Mouse (Mus musculus): ENCODE data around the gene Wnt16. TPM values are rescaled to one million over a fixed set of nuclear protein-coding genes. Genes with fewer than 3 reads are reported as not detected.
"Not testable (repeated sequence)": the region's sequence is repeated elsewhere in the genome, so short reads cannot be mapped to it uniquely, and the experiment has no call there.

Gene Wnt16
- total RNA-seq (2021): 1 to 10 TPM in 1 of 2 experiments, under 1 TPM in 1; 0.89 to 1.4 TPM
- long read RNA-seq, experiment 1: 0 reads
- long read RNA-seq, experiment 2: 0 reads

GRCm38 (mm10) chr6:22288004-22288736 is at the start of gene Wnt16:
Gene Wnt16, plus strand, starts transcription at chr6:22288227.
- DNase-seq (ENCODE audit: low spot score in 2 of 2): peak; percentile 21 to 36
- intact Hi-C loops (cut with DNase I): no loop called here

- intact Hi-C loops (cut with DNase I): no loop called here
- no peak for DNase-seq (ENCODE audit: low spot score in 2 of 2)
Observed at GRCm38 (mm10) chr6:22243321-22243720, 44.7 kb upstream of the Wnt16 start.

GRCm38 (mm10) chr6:22246696-22247095 is 41.3 kb upstream of the Wnt16 start:
- no peak for DNase-seq (ENCODE audit: low spot score in 2 of 2)
- intact Hi-C loops (cut with DNase I): no loop called here

GRCm38 (mm10) chr6:22258784-22259183 is 29.2 kb upstream of the Wnt16 start:
- intact Hi-C loops (cut with DNase I): no loop called here
- DNase-seq (ENCODE audit: low spot score in 2 of 2): no peak

GRCm38 (mm10) chr6:22262519-22262918 is 25.5 kb upstream of the Wnt16 start:
- DNase-seq (ENCODE audit: low spot score in 2 of 2): no peak
- intact Hi-C loops (cut with DNase I): no loop called here

GRCm38 (mm10) chr6:22264094-22264493 is 23.9 kb upstream of the Wnt16 start:
- intact Hi-C loops (cut with DNase I); DNase-seq (ENCODE audit: low spot score in 2 of 2): not testable (repeated sequence)

- no peak for DNase-seq (ENCODE audit: low spot score in 2 of 2)
- intact Hi-C loops (cut with DNase I): no loop called here
Observed at GRCm38 (mm10) chr6:22266018-22266417, 22.0 kb upstream of the Wnt16 start.

GRCm38 (mm10) chr6:22267807-22268667 is 20.0 kb upstream of the Wnt16 start:
- intact Hi-C loops (cut with DNase I): no loop called here
- no peak for DNase-seq (ENCODE audit: low spot score in 2 of 2)

- intact Hi-C loops (cut with DNase I): no loop called here
- DNase-seq (ENCODE audit: low spot score in 2 of 2): no peak
Observed at GRCm38 (mm10) chr6:22268677-22269076, 19.4 kb upstream of the Wnt16 start.

GRCm38 (mm10) chr6:22269840-22270521 is 18.0 kb upstream of the Wnt16 start:
- no peak for DNase-seq (ENCODE audit: low spot score in 2 of 2)
- intact Hi-C loops (cut with DNase I): no loop called here

GRCm38 (mm10) chr6:22277941-22278340 is 10.1 kb upstream of the Wnt16 start:
- intact Hi-C loops (cut with DNase I): no loop called here
- DNase-seq (ENCODE audit: low spot score in 2 of 2): no peak

GRCm38 (mm10) chr6:22280217-22280861 is 7.7 kb upstream of the Wnt16 start:
- intact Hi-C loops (cut with DNase I): no loop called here
- peak; percentile 37 to 48 for DNase-seq (ENCODE audit: low spot score in 2 of 2)

GRCm38 (mm10) chr6:22282405-22282804 is 5.6 kb upstream of the Wnt16 start:
- no peak for DNase-seq (ENCODE audit: low spot score in 2 of 2)
- intact Hi-C loops (cut with DNase I): no loop called here

GRCm38 (mm10) chr6:22288737-22289460 is 872 bp downstream of the Wnt16 start:
- intact Hi-C loops (cut with DNase I): no loop called here
- peak in 1 of 2 experiments; percentile 41 for DNase-seq (ENCODE audit: low spot score in 2 of 2)

GRCm38 (mm10) chr6:22289461-22290021 is 1.5 kb downstream of the Wnt16 start:
- no peak for DNase-seq (ENCODE audit: low spot score in 2 of 2)
- intact Hi-C loops (cut with DNase I): loop anchor here (5.0 to 10.0 kb wide), 2 partner anchors 167 to 955 kb away; partner anchors contain the start of gene Fezf1

- intact Hi-C loops (cut with DNase I): loop anchor here (5.0 to 10.0 kb wide), 2 partner anchors 168 to 954 kb away; partner anchors contain the start of gene Fezf1
- DNase-seq (ENCODE audit: low spot score in 2 of 2): no peak
Observed at GRCm38 (mm10) chr6:22290790-22291189, 2.8 kb downstream of the Wnt16 start.

- intact Hi-C loops (cut with DNase I): loop anchor here (5.0 to 10.0 kb wide), 2 partner anchors 170 to 953 kb away; partner anchors contain the start of gene Fezf1
- DNase-seq (ENCODE audit: low spot score in 2 of 2): no peak
Observed at GRCm38 (mm10) chr6:22292056-22292455, 4.0 kb downstream of the Wnt16 start.

- intact Hi-C loops (cut with DNase I): loop anchor here (5.0 to 10.0 kb wide), 2 partner anchors 172 to 951 kb away; partner anchors contain the start of gene Fezf1
- no peak for DNase-seq (ENCODE audit: low spot score in 2 of 2)
Observed at GRCm38 (mm10) chr6:22293922-22294321, 5.9 kb downstream of the Wnt16 start.

All from left cerebral cortex, postnatal 14 days (tissue).